Mouse (Mus musculus) urinary bladder, postnatal 36 days (tissue): ENCODE results near the gene Itgb2l.
"Not testable (repeated sequence)": the region's sequence is repeated elsewhere in the genome, so short reads cannot be mapped to it uniquely, and the experiment has no call there.

Experiments
- DNase-seq, 2 experiments: peaks; one replicate each; pipeline ENCODE4 v3.0.0; 2022; ENCODE audit warnings: low spot score in 2 of 2, mixed read lengths in 1 of 2

Itgb2l gene

GRCm38 (mm10) chr16:96443468-96443867 lies at the start of gene Itgb2l:
Gene Itgb2l (minus strand): TSS chr16:96443619.
- no peak for DNase-seq

GRCm38 (mm10) chr16:96491530-96491929 lies 48.1 kb upstream of the Itgb2l start:
- DNase-seq: no peak

GRCm38 (mm10) chr16:96488038-96488437 lies 44.6 kb upstream of the Itgb2l start:
- no peak for DNase-seq

- no peak for DNase-seq
These were observed 43.7 kb upstream of the Itgb2l start for GRCm38 (mm10) chr16:96487007-96487684.

GRCm38 (mm10) chr16:96481791-96482190 lies 38.4 kb upstream of the Itgb2l start:
- DNase-seq: no peak

GRCm38 (mm10) chr16:96474185-96474584 lies 30.8 kb upstream of the Itgb2l start:
- no peak for DNase-seq

GRCm38 (mm10) chr16:96472816-96473215 lies 29.4 kb upstream of the Itgb2l start:
- DNase-seq: no peak

- no peak for DNase-seq
These were observed 28.9 kb upstream of the Itgb2l start for GRCm38 (mm10) chr16:96472361-96472760.

- DNase-seq: no peak
These were observed 26.2 kb upstream of the Itgb2l start for GRCm38 (mm10) chr16:96469640-96470039.

GRCm38 (mm10) chr16:96468698-96469097 lies 25.3 kb upstream of the Itgb2l start:
- peak in 1 of 2 experiments; percentile 8 for DNase-seq

GRCm38 (mm10) chr16:96468011-96468410 lies 24.6 kb upstream of the Itgb2l start:
- DNase-seq: no peak

GRCm38 (mm10) chr16:96467445-96467844 lies 24.0 kb upstream of the Itgb2l start, which contains the start of gene Pcp4:
Gene Pcp4 (plus strand): TSS chr16:96467606.
- DNase-seq: peak; percentile 60 to 67

- no peak for DNase-seq
These were observed 17.4 kb upstream of the Itgb2l start for GRCm38 (mm10) chr16:96460788-96461187.

- DNase-seq: no peak
These were observed 15.9 kb upstream of the Itgb2l start for GRCm38 (mm10) chr16:96459356-96459755.

- DNase-seq: no peak
These were observed 14.2 kb upstream of the Itgb2l start for GRCm38 (mm10) chr16:96457612-96458011.

GRCm38 (mm10) chr16:96454086-96454485 lies 10.7 kb upstream of the Itgb2l start:
- DNase-seq: no peak

- not testable (repeated sequence) for DNase-seq
These were observed 7.5 kb upstream of the Itgb2l start for GRCm38 (mm10) chr16:96450871-96451270.

GRCm38 (mm10) chr16:96441826-96442225 lies 1.6 kb downstream of the Itgb2l start:
- no peak for DNase-seq

- DNase-seq: no peak
These were observed 2.5 kb downstream of the Itgb2l start for GRCm38 (mm10) chr16:96440871-96441270.

- no peak for DNase-seq
These were observed 3.7 kb downstream of the Itgb2l start for GRCm38 (mm10) chr16:96439682-96440081.

GRCm38 (mm10) chr16:96438946-96439345 lies 4.5 kb downstream of the Itgb2l start:
- DNase-seq: no peak

- no peak for DNase-seq
These were observed 9.2 kb downstream of the Itgb2l start for GRCm38 (mm10) chr16:96434024-96434785.

- no peak for DNase-seq
These were observed 10.2 kb downstream of the Itgb2l start for GRCm38 (mm10) chr16:96433266-96433665.
